Mouse (Mus musculus) kidney, postnatal 36 days (tissue): ENCODE measurements at regions not wholly inside any gene's neighbourhood (a gene's known extent, or its start where the extent isn't known, plus 50 kb on each side); places are given as distances from the start of the nearest gene placed in this dataset.

ENCODE experiments used
- DNase-seq, 2 experiments: peaks; one replicate each; pipeline ENCODE4 v3.0.0; 2021 to 2022; ENCODE audit warnings: mixed read lengths in 2 of 2

- DNase-seq = peak; percentile 82 to 91
These were observed 50.3 kb downstream of the Anapc15-ps start for GRCm38 (mm10) chr10:95622879-95623517.

DNA sequence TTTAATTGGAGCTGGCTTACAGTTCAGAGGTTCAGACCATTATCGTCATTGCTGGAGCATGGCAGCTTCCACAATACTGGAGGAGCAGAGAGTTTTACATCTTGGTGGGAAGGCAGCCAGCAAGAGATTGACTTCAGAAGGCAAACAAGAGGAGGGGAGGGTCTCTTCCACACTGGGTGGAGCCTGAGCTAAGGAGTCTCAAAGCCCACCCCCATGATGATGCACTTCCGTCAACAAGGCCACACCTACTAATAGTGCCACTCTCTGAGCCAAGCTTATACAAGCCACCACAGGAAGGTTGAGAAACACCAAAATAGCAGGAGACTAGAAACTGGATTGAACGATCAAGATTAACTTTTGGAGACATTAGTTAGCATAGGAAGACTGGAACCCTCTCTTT lies 52.5 kb downstream of the Anapc15-ps start:
- no peak for DNase-seq

GRCm38 (mm10) chr10:95619601-95620000 lies 53.6 kb downstream of the Anapc15-ps start:
- DNase-seq = no peak

- DNase-seq = no peak
These were observed 54.6 kb upstream of the Nudt4 start for GRCm38 (mm10) chr10:95618451-95619079.

GRCm38 (mm10) chr10:95616821-95617220 lies 52.9 kb upstream of the Nudt4 start:
- DNase-seq = peak; percentile 89 to 90

DNA sequence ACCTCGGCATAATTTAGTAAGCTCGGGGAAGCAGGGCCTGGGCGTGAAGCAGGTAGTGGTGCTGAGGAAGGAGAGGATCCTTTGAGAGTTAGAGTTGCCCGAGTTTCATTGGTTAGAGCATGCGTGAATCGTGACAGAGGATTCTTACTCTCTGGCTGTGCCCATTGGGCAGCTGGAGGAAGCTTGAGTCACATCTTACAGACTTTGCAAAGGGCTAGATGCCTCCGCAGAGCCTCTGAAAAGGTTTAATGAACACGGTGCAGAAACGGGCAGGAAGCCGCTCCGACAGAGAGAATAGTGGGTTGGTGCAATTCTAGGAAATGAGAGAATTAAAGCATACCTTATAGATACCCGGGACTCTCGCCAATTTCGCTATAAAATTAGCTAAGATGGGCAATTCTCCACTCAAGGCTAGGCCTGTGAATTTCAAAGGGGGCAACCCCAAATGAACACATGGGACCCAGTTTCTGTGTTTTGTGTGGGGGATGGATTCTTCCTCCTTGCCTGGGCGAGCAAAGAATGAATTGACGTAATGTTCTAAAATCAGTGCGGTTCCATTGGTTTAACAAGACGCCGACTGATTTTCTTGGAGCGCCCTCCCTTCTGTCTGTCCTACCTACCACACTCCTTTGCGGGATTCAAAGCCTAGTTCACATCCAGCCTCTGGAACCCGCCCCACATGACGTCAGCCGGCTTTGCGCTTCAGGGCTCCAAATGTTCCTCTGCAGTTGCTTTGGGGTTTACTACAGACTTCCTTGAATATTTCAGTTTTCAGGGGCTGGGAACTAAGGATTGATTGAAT lies 52.1 kb upstream of the Nudt4 start:
- DNase-seq = peak in 1 of 2 experiments; percentile 20
